Mouse (Mus musculus) embryonic facial prominence, embryonic 13.5 days (tissue): Measurements from ENCODE around the gene Rnf6. TPM values are rescaled to one million over a fixed set of nuclear protein-coding genes. Genes with fewer than 3 reads are reported as not detected.

Experiments used
- ATAC-seq: fragments of 200-750 bp; cut with Nextera tagmentation; 2 replicates; pipeline ENCODE4 v1.8.0; 2017; ENCODE audit warnings: low read depth; ENCODE audit not compliant: insufficient number of reproducible peaks, insufficient read depth, low FRiP score, low TSS enrichment
- H3K27ac ChIP-seq: fragments of 300-500 bp; sonication (generic); 2 replicates; pipeline ENCODE4 v1.5.1; 2015; ENCODE audit warnings: moderate library complexity, mild to moderate bottlenecking, inconsistent platforms
- H3K27me3 ChIP-seq: fragments of 300-500 bp; sonication (generic); 2 replicates; pipeline ENCODE4 v1.6.1; 2015; ENCODE audit warnings: mild to moderate bottlenecking, inconsistent platforms
- H3K36me3 ChIP-seq: fragments of 300-500 bp; sonication (generic); 2 replicates; pipeline ENCODE4 v1.6.1; 2015; ENCODE audit warnings: mild to moderate bottlenecking, inconsistent platforms
- H3K4me1 ChIP-seq: fragments of 300-500 bp; sonication (generic); 2 replicates; pipeline ENCODE4 v1.6.1; 2015; ENCODE audit warnings: inconsistent platforms
- H3K4me2 ChIP-seq: fragments of 300-500 bp; sonication (generic); 2 replicates; pipeline ENCODE4 v1.6.1; 2015; ENCODE audit warnings: moderate library complexity, mild to moderate bottlenecking, inconsistent platforms
- H3K4me3 ChIP-seq: fragments of 300-500 bp; sonication (generic); 2 replicates; pipeline ENCODE4 v1.5.1; 2015; ENCODE audit warnings: mild to moderate bottlenecking, inconsistent platforms
- H3K9ac ChIP-seq: fragments of 300-500 bp; sonication (generic); 2 replicates; pipeline ENCODE4 v1.6.1; 2015; ENCODE audit warnings: mild to moderate bottlenecking, inconsistent platforms
- H3K9me3 ChIP-seq: fragments of 300-500 bp; sonication (generic); 2 replicates; pipeline ENCODE4 v1.6.1; 2016; ENCODE audit warnings: inconsistent platforms
- WGBS: fragments of 180-500 bp; shearing (Covaris S2); methylation state at CpG from one replicate; pipeline ENCODE4 v1.1.7; 2015; ENCODE audit warnings: mixed read lengths; 5-methylcytosine and 5-hydroxymethylcytosine counted together
- polyA plus RNA-seq: library from polyadenylated mRNA; unstranded; fragments of >200 nt; fragmentation: Nextera tagmentation; extraction: Ambion mirVana; gene quantifications from 2 replicates; pipeline ENCODE4 v1.2.1, GENCODE M21; 2015

Gene Rnf6
- polyA plus RNA-seq, 1 experiment from 2014 or later: 34.6 TPM

DNA sequence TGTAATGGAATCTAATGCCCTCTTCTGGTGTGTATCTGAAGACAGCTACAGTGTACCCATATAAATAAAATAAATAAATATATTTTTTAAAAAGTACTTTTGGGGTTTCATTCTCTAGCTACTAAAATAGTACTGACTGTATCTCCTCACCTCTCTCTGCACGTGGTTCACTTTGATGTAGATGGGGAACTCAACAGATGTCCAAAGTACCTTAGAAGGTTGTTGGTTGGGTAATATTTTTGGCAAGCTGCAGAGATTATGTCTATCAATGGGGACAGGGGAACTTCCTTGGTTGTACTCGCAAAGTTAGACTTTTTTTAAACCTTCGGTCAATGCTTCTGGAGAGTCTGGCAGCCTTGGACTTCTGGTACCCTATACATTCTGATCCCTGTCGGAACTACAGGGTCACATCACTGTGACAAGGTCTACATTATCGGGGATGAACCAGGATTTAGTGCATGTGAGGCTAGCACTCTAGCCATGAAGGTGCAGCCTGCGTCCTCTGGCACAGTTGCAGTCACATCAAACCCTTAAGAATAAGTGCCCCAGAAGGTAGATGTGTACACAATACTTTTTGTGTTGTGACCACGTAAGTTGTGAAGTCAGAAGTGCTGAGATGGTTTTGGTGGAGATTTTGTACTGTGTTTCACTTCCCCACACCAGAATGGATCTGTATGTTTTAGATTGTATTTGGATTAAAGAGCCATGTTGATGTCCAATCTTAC is 24.5 kb upstream of the Rnf6 start:
- H3K4me1 ChIP-seq: no peaks in the 10 kb centered on the region
- H3K9ac ChIP-seq: no peak overlapping the region
- H3K27me3 ChIP-seq: no peaks in the 10 kb centered on the region
- no peak overlapping the region for H3K4me2 ChIP-seq
- no peak overlapping the region for H3K4me3 ChIP-seq
- H3K27ac ChIP-seq: no peak overlapping the region
- 93% methylated on average over 7 of the region's 7 CpGs for WGBS
- no peak for ATAC-seq
- H3K36me3 ChIP-seq: no peaks in the 10 kb centered on the region
- H3K9me3 ChIP-seq: no peaks in the 10 kb centered on the region

DNA sequence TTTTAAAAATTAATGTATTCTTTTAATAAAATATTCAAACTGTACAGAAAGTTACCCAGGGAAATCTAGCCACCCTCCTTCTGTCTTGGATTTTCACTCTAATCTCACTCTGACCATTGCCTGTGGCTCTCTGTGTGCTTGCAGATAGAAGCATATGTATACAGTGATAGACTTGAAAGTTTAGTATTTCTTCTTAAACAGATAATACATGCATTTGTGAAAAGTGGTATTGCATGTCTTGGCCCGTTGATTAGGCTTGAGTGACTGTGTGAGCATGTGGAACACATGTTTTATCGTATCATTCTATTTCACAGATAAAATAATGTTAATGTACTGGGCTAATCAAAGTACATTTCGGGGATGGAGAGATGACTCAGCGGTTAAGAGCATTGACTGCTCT is 23.8 kb upstream of the Rnf6 start:
- WGBS: 90% methylated on average over 4 of the region's 4 CpGs
- ATAC-seq: no peak

DNA sequence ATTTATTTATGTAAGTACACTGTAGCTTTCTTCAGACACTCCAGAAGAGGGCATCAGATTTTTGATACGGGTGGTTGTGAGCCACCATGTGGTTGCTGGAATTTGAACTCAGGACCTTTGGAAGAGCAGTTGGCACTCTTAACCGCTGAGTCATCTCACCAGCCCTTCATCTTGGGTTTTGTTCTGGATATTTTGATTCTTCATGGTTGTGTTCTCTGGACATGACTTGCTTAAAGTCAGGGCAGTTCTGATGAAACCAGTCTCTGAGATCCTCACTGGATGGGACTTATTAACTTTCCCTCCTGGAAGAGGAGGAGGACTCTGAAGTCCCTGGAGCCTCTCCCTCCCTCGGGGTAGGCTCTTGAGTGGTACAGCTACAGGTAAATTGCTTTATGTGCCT is 19.8 kb upstream of the Rnf6 start:
- Histone ChIP-seq H3K4me1 (peaks cover 4% of the 10 kb centered on the region; the same call in 1 of the 2 replicates), H3K9me3 (no peaks in the 10 kb centered on the region), H3K9ac (no peak overlapping the region), H3K4me2 (no peak overlapping the region), H3K4me3 (no peak overlapping the region), H3K27me3 (no peaks in the 10 kb centered on the region), H3K27ac (no peak overlapping the region), H3K36me3 (no peaks in the 10 kb centered on the region)
- ATAC-seq: no peak
- 90% methylated on average over 3 of the region's 3 CpGs for WGBS

More for the DNA sequence above, 23.8 kb upstream of the Rnf6 start:
- Histone ChIP-seq H3K36me3 (no peaks in the 10 kb centered on the region), H3K4me2 (no peak overlapping the region), H3K4me1 (no peaks in the 10 kb centered on the region), H3K27me3 (no peaks in the 10 kb centered on the region), H3K4me3 (no peak overlapping the region), H3K27ac (no peak overlapping the region), H3K9me3 (no peaks in the 10 kb centered on the region), H3K9ac (no peak overlapping the region)

DNA sequence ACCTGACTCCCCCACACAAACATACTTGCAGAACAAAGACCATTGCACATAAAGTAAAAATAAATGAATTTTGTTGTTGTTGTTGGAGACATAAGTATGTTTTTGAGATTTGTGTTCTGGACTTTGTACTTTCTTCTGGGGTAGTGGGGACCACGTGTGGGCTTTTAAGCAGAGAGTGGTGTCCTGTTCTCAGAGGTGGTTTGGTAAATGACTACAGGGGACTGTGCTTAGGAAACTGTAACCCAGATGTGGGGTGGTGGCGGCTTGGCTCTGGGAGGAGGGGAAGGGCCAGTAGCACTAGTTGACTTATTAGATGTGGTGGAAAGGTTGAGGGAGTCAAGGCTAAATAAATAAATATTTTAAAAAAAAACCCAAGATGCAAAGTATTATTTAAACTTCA is 19.4 kb upstream of the Rnf6 start:
- Histone ChIP-seq H3K4me1 (peaks cover 6% of the 10 kb centered on the region; the same call in 1 of the 2 replicates), H3K27me3 (no peaks in the 10 kb centered on the region), H3K9ac (no peak overlapping the region), H3K4me3 (no peak overlapping the region), H3K4me2 (no peak overlapping the region), H3K27ac (no peak overlapping the region), H3K9me3 (no peaks in the 10 kb centered on the region), H3K36me3 (no peaks in the 10 kb centered on the region)
- no peak for ATAC-seq
- 89% methylated on average over 2 of the region's 2 CpGs for WGBS

DNA sequence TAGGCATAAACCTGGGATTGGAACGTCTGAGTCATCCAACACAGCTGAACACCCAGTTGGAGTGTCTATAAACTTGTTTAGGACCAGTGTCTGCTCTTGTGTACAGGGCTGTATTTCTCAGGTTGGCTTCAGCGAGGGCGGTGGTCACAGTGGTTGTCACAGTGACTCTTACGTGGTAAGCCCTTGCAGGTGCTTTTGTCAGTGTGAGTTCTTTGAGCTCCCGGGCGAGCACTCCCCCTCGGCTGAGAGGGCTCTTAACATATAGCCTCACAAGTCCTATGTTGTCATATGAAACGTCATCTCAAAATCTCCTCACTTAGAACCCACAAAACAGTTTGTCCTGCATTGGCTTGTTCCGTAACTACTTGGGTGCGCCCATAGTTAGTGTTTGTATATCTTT is 16.9 kb upstream of the Rnf6 start:
- no peaks in the 10 kb centered on the region for H3K36me3 ChIP-seq
- WGBS: 88% methylated on average over 10 of the region's 10 CpGs
- no peak overlapping the region for H3K9ac ChIP-seq
- peaks cover 6% of the 10 kb centered on the region; the same call in 1 of the 2 replicates for H3K4me1 ChIP-seq
- no peak overlapping the region for H3K27ac ChIP-seq
- H3K9me3 ChIP-seq: no peaks in the 10 kb centered on the region
- H3K4me3 ChIP-seq: no peak overlapping the region
- no peak for ATAC-seq
- no peaks in the 10 kb centered on the region for H3K27me3 ChIP-seq
- H3K4me2 ChIP-seq: no peak overlapping the region

DNA sequence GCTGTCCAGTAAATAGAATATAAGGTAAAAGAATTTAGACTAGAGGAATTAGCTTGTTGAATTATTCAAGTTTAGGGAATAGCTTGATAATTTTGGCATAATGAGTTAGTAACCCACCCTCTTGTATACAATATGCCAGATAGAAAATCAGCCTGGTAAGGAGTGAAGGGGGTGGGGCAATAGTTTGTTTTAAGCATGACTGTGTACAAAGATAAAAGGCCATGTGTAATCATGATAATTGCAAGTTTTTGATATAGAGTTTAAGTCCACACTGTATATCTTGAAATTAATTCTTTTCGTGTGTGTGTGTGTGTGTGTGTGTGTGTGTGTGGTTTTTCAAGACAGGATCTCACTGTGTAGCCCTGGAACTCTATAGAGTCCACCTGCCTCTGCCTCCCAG is 13.0 kb upstream of the Rnf6 start:
- no peaks in the 10 kb centered on the region for H3K36me3 ChIP-seq
- no peak overlapping the region for H3K4me2 ChIP-seq
- H3K27ac ChIP-seq: no peak overlapping the region
- H3K9me3 ChIP-seq: no peaks in the 10 kb centered on the region
- H3K9ac ChIP-seq: no peak overlapping the region
- H3K27me3 ChIP-seq: no peaks in the 10 kb centered on the region
- ATAC-seq: no peak
- peaks cover 16% of the 10 kb centered on the region for H3K4me1 ChIP-seq
- no peak overlapping the region for H3K4me3 ChIP-seq
- WGBS: 83% methylated on average over 1 of the region's 1 CpGs

DNA sequence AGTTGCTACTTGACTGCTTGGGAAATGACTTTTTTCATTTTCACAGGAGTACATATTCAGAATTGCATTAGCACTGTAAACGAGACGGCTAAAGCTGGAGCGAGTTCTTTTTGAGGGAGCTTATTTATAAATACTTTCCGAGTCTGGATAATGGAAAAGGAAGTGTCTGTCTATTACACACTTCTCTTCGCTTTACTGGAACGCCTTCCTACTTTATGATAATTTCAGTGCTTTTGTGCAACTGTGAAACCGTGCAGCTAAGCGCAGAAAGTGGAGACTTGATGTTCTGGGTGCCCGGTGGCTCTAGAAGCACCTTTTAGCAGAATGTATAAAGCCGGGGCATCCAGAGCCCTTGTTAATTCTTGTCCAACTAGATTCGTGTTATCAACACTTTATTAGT is 11.5 kb upstream of the Rnf6 start:
- 67% methylated on average over 11 of the region's 11 CpGs for WGBS
- Histone ChIP-seq H3K4me1 (peaks cover 16% of the 10 kb centered on the region), H3K4me2 (peak overlapping the region; percentile 84), H3K27ac (no peak overlapping the region), H3K9me3 (no peaks in the 10 kb centered on the region), H3K4me3 (peak overlapping the region; percentile 81), H3K9ac (peak overlapping the region; percentile 37; the same call in 1 of the 2 replicates), H3K27me3 (no peaks in the 10 kb centered on the region), H3K36me3 (no peaks in the 10 kb centered on the region)
- no peak for ATAC-seq

DNA sequence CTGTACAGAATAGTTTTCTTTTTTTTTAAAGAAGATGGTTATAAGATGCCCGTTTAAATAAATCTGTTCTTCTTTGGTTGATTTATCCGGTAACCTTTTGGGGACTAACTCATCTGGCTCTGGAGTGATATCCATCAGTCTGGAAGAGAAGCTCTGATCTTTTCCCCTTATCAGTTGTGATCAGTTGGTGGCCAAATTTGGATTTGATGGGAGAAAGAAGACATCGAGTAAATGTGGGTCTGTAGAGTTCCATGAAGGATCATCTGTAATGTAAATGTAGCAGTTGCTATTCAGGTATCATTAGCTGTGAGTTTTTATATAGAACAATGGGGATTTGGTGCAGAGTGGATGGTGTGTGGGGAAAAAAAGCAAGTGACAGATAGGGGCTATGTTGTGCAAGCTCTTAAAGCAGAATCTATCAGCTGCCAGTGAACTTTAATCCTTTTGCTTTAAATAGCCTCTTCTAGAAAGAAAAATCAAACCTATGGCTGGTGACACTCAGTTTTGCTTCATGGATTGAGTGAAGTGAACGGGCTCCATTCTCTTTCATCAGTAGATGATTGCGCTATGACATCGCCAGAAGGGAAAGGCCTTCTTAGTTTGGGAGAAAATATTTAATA is 10.8 kb upstream of the Rnf6 start:
- 33% methylated on average over 6 of the region's 6 CpGs for WGBS
- ATAC-seq: no peak
- H3K9me3 ChIP-seq: no peaks in the 10 kb centered on the region
- H3K27me3 ChIP-seq: no peaks in the 10 kb centered on the region
- peak overlapping the region; percentile 84 for H3K4me2 ChIP-seq
- H3K27ac ChIP-seq: no peak overlapping the region
- H3K4me1 ChIP-seq: peaks cover 16% of the 10 kb centered on the region
- H3K9ac ChIP-seq: peak overlapping the region; percentile 91
- H3K4me3 ChIP-seq: peak overlapping the region; percentile 81
- H3K36me3 ChIP-seq: no peaks in the 10 kb centered on the region

DNA sequence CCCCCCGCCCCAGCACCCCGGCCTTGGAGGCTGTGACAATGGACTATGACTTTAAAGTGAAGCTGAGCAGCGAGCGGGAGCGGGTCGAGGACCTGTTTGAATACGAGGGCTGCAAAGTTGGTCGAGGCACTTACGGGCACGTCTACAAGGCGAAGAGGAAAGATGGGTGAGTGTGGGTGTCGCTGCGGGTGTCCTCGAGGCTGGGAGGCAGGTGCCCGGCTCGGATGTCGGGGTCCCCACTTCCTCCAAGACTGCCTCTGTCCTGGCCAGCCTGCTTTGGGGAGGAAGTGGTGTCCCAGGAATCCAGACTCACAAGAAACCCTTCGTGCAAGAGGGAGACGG is 10.3 kb upstream of the Rnf6 start:
- under 1% methylated on average over 19 of the region's 19 CpGs for WGBS
- H3K27me3 ChIP-seq: no peaks in the 10 kb centered on the region
- peak; percentile 1; the same call in 1 of the 2 replicates for ATAC-seq

DNA sequence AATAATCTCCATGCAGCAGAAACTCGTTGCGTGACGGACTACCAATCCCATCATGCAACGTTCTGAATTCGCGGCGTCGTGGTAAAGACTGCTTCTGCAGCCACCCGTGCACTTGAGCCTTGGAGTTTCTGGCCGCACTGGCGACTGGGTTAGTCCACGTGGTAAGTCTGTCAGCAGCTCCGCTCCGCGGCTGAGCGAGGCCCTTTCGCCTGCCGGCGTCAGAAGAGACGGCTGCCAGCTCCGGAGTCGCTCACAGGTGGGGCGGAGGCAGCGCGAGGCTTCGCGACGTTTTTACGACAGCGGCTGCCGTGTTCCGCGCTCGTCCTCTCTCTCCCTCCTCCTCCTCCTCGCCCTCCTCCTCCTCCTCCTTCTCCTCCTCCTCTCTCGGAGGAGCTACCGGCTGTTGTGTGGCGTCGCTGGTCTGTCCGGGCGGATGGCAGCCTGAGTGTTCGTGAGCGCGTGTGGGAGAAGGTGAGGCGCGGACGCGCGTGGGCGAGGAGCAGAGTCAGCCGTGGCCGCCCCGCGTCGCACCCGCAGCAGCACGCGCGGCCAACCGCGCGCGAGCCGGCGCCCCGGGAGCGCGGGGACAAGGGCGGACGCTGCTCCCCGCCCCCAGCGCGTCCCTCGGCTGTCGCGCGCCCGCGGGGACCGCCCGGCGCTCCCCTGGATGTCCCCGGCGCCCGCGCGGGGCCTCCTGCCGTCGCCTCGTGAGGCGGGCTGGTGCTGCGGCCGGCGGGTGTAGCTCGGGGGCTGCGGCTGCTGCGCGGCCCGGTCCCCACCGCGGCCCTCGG is 9.7 kb upstream of the Rnf6 start, which contains the start of gene Cdk8:
Cdk8 (plus strand) TSS at position 367 of the 791 bp plus-strand sequence.
- Histone ChIP-seq H3K27ac (peak within 1 kb of the TSS; percentile 97), H3K27me3 (no peaks in the 10 kb centered on the region), H3K9ac (peak within 1 kb of the TSS; percentile 91), H3K4me1 (peaks cover 11% of the 10 kb centered on the region), H3K4me3 (peak within 1 kb of the TSS; percentile 81), H3K9me3 (no peaks in the 10 kb centered on the region), H3K4me2 (peak within 1 kb of the TSS; percentile 84), H3K36me3 (no peaks in the 10 kb centered on the region)
- WGBS: under 1% methylated on average over 55 of the region's 102 CpGs
- peak; percentile 80 for ATAC-seq

More for the DNA sequence above, 10.3 kb upstream of the Rnf6 start:
- peak overlapping the region; percentile 97 for H3K27ac ChIP-seq
- no peaks in the 10 kb centered on the region for H3K9me3 ChIP-seq
- peak overlapping the region; percentile 91 for H3K9ac ChIP-seq
- no peaks in the 10 kb centered on the region for H3K36me3 ChIP-seq
- peak overlapping the region; percentile 84 for H3K4me2 ChIP-seq
- peak overlapping the region; percentile 81 for H3K4me3 ChIP-seq
- H3K4me1 ChIP-seq: peaks cover 16% of the 10 kb centered on the region

DNA sequence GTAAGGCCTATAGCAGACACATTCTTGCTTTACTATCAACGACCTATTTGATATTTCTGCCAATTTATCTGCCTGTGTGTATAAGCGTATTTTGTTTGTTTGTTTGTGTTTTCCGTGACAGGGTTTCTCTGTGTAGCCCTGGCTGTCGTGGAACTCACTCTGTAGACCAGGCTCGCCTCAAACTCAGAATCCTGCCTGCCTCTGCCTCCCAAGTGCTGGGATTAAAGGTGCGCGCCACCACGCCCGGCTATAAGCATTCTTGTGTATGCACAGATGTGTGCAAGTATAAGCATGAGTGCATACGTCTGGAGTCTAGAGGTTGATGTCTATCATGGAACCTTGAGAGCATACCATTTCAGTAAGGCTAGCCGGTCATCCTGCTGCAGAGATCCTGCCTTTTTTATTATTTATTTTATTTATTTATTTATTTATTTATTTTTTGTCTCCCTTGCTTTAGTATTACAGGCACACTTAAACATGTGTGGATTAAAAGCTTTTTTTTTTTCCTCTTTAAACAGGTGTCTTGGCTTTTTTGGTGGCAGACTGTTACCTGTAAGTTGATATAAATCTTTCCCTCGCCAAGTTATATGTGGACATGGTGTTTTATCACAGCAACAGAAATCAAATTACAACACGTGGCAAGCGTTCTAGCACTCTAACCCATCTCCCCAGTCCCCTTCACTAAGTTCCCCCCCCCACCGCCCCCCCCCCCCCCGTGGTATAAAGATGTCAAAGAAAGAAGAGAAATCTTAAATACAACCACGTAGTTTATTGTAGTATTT is 8.7 kb upstream of the Rnf6 start:
- Histone ChIP-seq H3K4me3 (peak overlapping the region; percentile 81), H3K4me2 (peak overlapping the region; percentile 84), H3K27me3 (no peaks in the 10 kb centered on the region), H3K27ac (peak overlapping the region; percentile 97), H3K36me3 (no peaks in the 10 kb centered on the region), H3K9ac (peak overlapping the region; percentile 91), H3K9me3 (no peaks in the 10 kb centered on the region), H3K4me1 (peaks cover 10% of the 10 kb centered on the region)
- ATAC-seq: no peak
- 57% methylated on average over 17 of the region's 17 CpGs for WGBS
